Mouse (Mus musculus): ENCODE results near the gene Rpn1. TPM values are rescaled to one million over a fixed set of nuclear protein-coding genes. Genes with fewer than 3 reads are reported as not detected.

Gene Rpn1
- polyA plus RNA-seq, 1 experiment from 2014 or later: 302 TPM

DNA sequence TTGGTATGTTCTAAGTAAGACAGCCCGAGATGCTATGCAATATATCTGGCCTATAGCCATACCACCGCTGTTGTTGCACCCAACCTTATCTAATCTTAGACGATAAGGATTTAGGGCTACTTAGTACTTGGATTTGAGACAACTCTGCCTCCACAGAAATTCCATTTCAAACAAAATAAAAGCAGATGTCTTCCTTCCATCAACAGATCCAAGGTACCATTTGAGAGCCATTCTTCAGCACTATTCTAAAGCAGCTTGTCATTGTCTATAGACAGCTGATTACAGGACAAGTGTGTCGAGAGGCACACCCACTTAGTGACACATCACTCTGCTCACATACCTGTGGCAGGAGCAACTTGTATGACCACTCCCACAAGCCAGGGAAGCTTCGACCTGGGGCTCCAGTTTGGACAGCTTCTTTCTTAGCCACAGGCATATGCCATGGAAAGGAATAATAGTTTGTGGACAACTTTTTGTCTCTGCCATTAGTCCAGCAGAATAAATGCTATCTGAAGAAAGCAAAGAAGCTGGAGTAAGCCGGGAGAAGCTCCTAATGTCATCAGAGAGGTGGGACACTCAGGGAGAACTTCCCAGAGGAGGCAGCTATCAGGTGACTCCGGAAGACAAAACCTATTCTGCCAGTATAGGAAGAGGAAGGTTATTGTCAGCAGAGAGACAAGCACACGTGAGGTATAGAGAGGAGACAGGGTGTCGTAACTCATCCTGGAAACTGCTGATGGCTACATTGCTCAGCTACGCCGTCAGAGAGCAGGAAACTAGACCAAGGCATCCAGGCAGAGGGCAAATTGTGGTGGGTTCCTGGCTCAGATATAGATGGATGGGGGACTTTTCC, 30.8 kb upstream of the Rpn1 start:
- 77% methylated on average over 11 of the region's 11 CpGs for WGBS
- DNase-seq (ENCODE audit: low spot score): no peak
- H3K4me1 ChIP-seq: no peaks in the 10 kb centered on the region
- H3K27me3 ChIP-seq (replicated peaks; ENCODE audit: low read depth, poor library complexity, severe bottlenecking): peaks cover 27% of the 10 kb centered on the region
- no peak overlapping the region for H3K4me3 ChIP-seq
- H3K36me3 ChIP-seq (replicated peaks): no peaks in the 10 kb centered on the region
- no peak overlapping the region for H3K27ac ChIP-seq (replicated peaks)
- no peaks in the 10 kb centered on the region; the same call in 1 of the 2 replicates for H3K9me3 ChIP-seq

DNA sequence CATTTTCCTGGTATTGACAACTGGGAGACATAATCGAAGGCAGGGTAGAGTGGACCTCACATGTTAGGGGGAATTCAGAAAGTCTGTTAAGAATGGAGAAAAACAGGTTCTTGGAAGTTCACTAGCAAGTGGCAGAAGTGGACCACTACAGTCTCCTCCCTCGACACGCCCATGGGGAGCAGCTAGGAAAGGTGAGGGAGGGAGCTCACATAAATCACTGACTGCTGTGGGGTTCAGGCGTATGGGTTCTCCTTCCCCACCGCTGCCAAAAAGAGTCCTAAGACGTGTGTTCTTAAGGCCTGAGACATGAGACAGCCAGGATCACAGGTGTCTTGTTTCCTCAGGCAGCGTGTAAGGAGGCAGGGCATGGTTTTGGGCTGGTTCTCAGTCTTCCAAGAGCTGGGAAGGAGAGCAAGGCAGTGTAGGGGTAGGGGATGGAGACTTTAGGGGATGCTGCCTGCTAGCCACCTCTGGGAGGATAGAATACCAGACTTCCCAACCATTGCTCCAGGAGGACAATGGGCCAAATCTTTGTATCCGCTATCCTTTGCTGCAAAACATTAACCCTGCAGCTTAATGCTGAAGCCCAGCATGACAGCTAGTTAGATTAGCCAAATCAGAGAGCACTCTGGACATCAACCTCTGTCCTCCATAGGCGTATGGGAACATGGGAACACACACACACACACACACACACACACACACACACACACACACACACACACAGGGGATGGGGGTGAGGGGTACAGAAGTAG, 30.0 kb upstream of the Rpn1 start:
- H3K27ac ChIP-seq (replicated peaks): no peak overlapping the region
- DNase-seq (ENCODE audit: low spot score): no peak
- peaks cover 20% of the 10 kb centered on the region for H3K27me3 ChIP-seq (replicated peaks; ENCODE audit: low read depth, poor library complexity, severe bottlenecking)
- H3K4me3 ChIP-seq: no peak overlapping the region
- H3K9me3 ChIP-seq: no peaks in the 10 kb centered on the region; the same call in 1 of the 2 replicates
- WGBS: 64% methylated on average over 9 of the region's 9 CpGs
- H3K4me1 ChIP-seq: no peaks in the 10 kb centered on the region
- no peaks in the 10 kb centered on the region for H3K36me3 ChIP-seq (replicated peaks)

DNA sequence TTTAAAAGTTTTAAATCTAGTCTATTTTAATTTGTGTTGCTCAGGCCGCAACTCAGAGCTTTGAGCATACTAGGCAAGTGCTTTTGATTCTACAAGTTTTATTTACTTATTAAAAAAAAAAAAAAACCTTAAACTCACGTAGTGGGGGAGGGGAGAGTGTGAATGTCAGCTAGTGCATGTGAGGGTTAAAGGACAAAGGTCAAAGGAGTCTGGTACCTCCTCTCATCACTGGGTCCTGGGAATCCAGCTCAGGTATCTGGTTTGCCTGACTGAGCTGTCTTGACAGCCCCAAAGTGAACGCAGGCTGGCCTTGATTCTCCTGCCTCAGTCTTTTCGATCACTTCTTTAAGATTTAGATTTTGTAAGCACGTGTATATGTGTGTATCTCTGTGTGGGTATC, 28.6 kb upstream of the Rpn1 start:
- no peaks in the 10 kb centered on the region for H3K36me3 ChIP-seq (replicated peaks)
- H3K27me3 ChIP-seq (replicated peaks; ENCODE audit: low read depth, poor library complexity, severe bottlenecking): peaks cover 11% of the 10 kb centered on the region
- no peak for DNase-seq (ENCODE audit: low spot score)
- H3K4me1 ChIP-seq: no peaks in the 10 kb centered on the region
- no peaks in the 10 kb centered on the region; the same call in 1 of the 2 replicates for H3K9me3 ChIP-seq
- no peak overlapping the region for H3K27ac ChIP-seq (replicated peaks)
- 78% methylated on average over 5 of the region's 5 CpGs for WGBS
- no peak overlapping the region for H3K4me3 ChIP-seq

DNA sequence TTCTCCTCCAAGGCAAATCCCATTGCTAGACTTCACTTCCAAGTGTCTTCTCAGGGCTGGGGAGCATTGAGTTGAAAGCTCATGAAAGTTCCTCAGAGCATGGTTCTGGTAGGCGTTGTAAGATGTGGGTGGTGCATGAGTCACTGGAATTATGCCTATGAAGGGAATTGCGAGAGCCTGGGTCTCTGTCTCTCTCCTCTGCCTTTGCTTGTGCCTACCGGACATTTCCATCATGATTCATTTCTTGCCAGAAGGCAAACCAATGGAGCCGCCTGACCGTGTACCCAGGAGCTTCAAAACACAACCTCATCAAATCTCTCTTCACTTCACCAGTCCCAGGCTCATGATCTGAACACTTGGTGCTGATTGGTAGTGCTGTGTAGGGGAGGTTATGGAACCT, 27.4 kb upstream of the Rpn1 start:
- no peaks in the 10 kb centered on the region; the same call in 1 of the 2 replicates for H3K9me3 ChIP-seq
- H3K4me1 ChIP-seq: no peaks in the 10 kb centered on the region
- H3K36me3 ChIP-seq (replicated peaks): no peaks in the 10 kb centered on the region
- H3K4me3 ChIP-seq: no peak overlapping the region
- no peak overlapping the region for H3K27ac ChIP-seq (replicated peaks)
- WGBS: 87% methylated on average over 5 of the region's 5 CpGs
- DNase-seq (ENCODE audit: low spot score): no peak
- H3K27me3 ChIP-seq (replicated peaks; ENCODE audit: low read depth, poor library complexity, severe bottlenecking): peaks cover 7% of the 10 kb centered on the region

DNA sequence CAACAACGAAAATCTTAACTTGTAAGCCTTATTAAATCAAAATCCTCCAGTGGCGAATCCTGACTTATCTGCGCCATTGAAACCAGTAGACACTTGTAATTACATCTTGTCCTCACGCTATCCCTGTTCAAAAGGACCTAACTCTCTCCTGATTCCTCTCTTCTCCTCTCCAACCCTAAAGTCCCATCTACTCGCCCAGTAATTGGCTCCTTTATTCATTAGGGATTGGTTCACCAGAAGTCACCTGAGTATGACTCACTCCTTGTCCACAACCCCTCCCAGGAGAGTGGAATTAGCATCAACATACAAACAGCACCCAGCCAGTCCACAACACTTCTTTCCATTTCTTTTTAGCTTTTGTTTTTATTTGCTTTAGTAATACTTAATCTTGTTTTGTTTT, 24.4 kb upstream of the Rpn1 start:
- Histone ChIP-seq H3K36me3 (replicated peaks) (no peaks in the 10 kb centered on the region), H3K4me1 (no peaks in the 10 kb centered on the region), H3K27me3 (replicated peaks; ENCODE audit: low read depth, poor library complexity, severe bottlenecking) (no peaks in the 10 kb centered on the region), H3K9me3 (no peaks in the 10 kb centered on the region), H3K27ac (replicated peaks) (no peak overlapping the region), H3K4me3 (no peak overlapping the region)
- DNase-seq (ENCODE audit: low spot score): no peak
- 81% methylated on average over 5 of the region's 5 CpGs for WGBS

DNA sequence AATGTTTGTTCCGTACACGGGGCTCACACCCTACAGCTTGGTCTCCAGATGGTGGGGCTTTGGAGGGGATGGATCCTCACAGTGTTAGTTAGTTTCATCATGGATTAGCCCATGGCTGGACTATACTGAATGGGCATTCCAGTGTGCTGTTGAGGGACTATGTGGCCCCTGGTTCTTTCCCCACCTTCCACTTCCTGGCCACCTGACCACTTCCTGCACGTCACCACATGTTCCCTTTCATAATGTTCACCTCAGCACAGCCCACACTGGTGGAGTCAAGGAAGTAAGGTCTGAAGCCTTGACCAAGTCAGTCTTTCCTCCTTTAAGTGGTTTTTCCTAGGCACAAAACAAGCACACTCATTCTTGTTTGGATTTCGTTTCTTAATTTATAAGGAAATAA, 23.7 kb upstream of the Rpn1 start:
- 84% methylated on average over 4 of the region's 4 CpGs for WGBS
- Histone ChIP-seq H3K36me3 (replicated peaks) (no peaks in the 10 kb centered on the region), H3K9me3 (no peaks in the 10 kb centered on the region), H3K4me3 (no peak overlapping the region), H3K27me3 (replicated peaks; ENCODE audit: low read depth, poor library complexity, severe bottlenecking) (no peaks in the 10 kb centered on the region), H3K4me1 (no peaks in the 10 kb centered on the region), H3K27ac (replicated peaks) (no peak overlapping the region)
- no peak for DNase-seq (ENCODE audit: low spot score)

DNA sequence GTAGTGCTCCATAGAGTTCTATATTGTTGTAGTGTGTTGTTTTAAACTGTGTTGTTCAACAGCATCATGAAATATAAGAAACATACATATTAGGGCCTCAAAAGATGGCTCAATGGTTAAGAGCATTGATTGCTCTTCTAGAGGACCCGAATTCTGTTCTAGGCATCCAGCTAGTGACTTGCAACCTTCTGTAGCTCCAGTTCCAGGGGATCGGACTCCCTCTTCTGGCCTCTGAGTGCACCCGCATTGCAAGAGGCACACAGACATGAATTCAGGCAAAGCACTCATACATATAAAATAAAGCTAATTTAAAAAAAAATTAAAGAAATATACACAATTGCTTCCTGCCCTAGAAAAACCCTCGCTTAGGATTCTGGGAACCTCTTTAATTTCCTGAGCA, 22.9 kb upstream of the Rpn1 start:
- 81% methylated on average over 4 of the region's 4 CpGs for WGBS
- H3K27me3 ChIP-seq (replicated peaks; ENCODE audit: low read depth, poor library complexity, severe bottlenecking): no peaks in the 10 kb centered on the region

DNA sequence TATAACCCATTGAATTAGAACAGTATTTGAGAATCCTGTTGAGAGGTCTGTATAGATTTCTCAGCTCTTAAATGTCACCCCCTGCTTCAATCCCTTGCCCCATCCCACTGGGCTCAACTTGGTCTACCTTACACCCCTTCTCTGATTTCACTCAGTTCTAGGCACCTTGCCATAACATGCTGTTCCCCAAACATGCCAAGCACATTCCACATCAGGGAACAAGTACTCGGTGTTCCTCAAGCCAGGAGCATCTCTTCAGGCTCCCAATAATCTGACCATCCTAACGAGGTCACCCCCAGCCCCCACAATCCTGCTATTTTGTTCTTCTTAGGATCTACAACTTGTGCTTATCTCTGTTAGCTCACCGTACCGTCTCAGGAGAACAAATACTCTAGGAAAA, 21.9 kb upstream of the Rpn1 start:
- H3K27ac ChIP-seq (replicated peaks): no peak overlapping the region
- no peak for DNase-seq (ENCODE audit: low spot score)
- no peaks in the 10 kb centered on the region for H3K4me1 ChIP-seq
- WGBS: 86% methylated on average over 4 of the region's 4 CpGs
- H3K36me3 ChIP-seq (replicated peaks): no peaks in the 10 kb centered on the region
- H3K27me3 ChIP-seq (replicated peaks; ENCODE audit: low read depth, poor library complexity, severe bottlenecking): no peaks in the 10 kb centered on the region
- no peaks in the 10 kb centered on the region for H3K9me3 ChIP-seq
- no peak overlapping the region for H3K4me3 ChIP-seq

More for the DNA sequence above, 22.9 kb upstream of the Rpn1 start:
- H3K9me3 ChIP-seq: no peaks in the 10 kb centered on the region
- no peak overlapping the region for H3K27ac ChIP-seq (replicated peaks)
- no peak for DNase-seq (ENCODE audit: low spot score)
- H3K4me1 ChIP-seq: no peaks in the 10 kb centered on the region
- H3K4me3 ChIP-seq: no peak overlapping the region
- H3K36me3 ChIP-seq (replicated peaks): no peaks in the 10 kb centered on the region

DNA sequence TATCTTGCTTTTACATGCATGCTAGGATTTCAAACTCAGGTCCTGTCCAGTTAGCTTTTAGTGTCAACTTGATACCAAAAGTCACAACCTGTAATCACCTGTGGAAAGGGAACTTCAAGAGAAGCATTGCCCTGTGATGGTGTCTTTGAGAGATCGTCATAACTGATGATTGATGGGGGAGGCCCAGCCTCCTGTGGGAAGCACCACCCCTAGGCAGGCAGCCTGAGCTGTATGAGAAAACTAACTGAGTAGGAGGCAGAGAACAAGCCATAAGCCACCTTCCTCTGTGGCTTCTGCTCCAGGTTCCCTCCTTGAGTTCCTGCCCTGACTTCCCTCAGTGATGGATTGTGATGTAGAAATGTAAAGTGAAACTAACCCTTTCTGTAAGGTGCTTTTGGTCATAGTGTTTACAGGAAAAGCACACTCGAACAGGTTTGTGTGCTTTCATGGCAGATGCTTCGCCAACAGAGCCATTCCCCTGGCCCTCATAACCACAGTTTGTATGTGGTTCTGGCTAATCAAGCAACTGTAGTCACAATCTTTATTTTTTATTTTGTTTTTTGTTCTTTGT, 20.1 kb upstream of the Rpn1 start:
- H3K4me3 ChIP-seq: no peak overlapping the region
- H3K9me3 ChIP-seq: no peaks in the 10 kb centered on the region
- H3K27ac ChIP-seq (replicated peaks): no peak overlapping the region
- no peaks in the 10 kb centered on the region for H3K36me3 ChIP-seq (replicated peaks)
- H3K27me3 ChIP-seq (replicated peaks; ENCODE audit: low read depth, poor library complexity, severe bottlenecking): no peaks in the 10 kb centered on the region
- WGBS: 87% methylated on average over 3 of the region's 3 CpGs
- H3K4me1 ChIP-seq: no peaks in the 10 kb centered on the region
- DNase-seq (ENCODE audit: low spot score): no peak

DNA sequence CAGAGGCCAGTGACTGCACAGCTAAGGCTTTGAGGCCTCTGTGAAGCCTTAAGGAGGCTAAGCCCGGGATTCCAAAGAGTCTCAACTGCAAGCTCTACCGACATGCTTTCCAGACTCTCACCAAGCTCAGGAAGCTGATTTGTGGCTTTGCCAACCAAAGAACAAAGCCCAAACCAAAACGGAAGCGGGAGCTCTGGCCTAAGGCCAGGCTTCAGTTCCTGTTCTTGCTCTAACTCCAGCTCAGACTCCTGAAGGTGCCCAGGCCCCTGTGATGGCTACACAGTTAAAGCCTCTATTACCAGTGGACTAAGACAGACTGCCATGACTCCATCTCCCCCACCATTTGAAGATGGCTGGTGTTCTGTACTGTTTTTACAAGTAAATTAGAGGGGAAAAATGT, 19.2 kb upstream of the Rpn1 start:
- H3K4me1 ChIP-seq: no peaks in the 10 kb centered on the region
- H3K9me3 ChIP-seq: no peaks in the 10 kb centered on the region
- H3K27me3 ChIP-seq (replicated peaks; ENCODE audit: low read depth, poor library complexity, severe bottlenecking): peaks cover 3% of the 10 kb centered on the region; the same call in 1 of the 2 replicates
- H3K27ac ChIP-seq (replicated peaks): no peak overlapping the region
- no peak for DNase-seq (ENCODE audit: low spot score)
- 58% methylated on average over 4 of the region's 4 CpGs for WGBS
- H3K36me3 ChIP-seq (replicated peaks): no peaks in the 10 kb centered on the region
- H3K4me3 ChIP-seq: no peak overlapping the region

DNA sequence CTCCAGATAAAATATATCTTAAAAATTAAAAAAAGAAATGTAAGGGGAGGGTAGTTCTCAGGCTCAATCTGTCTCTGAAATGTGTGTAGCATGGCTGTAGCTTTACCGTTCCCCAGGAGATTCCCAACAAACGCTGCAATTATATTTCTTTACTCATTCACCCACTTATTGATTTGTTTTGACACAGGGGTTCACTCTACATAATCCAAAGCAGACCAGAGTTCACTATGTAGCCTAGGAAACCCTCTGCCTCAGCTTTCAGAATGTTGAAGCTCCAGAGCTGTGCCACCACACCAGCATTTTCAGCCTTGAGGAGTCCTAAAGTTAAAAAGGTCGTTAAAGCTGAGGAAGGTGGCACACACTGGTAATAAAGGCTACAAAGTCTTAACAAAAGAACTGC, 18.3 kb upstream of the Rpn1 start:
- no peak overlapping the region for H3K27ac ChIP-seq (replicated peaks)
- WGBS: 65% methylated on average over 3 of the region's 3 CpGs

DNA sequence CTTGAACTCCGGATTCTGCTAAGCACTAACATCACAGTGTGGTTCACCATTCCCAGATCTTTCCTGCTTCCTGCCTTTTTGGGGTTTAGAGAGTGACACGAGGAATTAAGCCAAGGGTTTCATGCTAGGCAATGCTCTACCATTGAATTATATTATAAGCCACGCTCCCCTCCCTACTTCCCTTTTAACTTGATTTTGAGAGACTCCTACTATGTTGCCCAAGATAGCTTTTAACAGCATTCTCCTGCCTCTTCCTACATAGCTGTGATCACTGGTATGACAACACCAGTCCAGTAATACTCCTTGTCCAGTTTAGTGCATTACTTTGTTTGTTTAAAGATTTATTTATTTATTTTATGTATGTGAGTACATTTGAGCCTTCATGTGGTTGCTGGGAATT, 16.6 kb upstream of the Rpn1 start:
- H3K9me3 ChIP-seq: no peaks in the 10 kb centered on the region
- DNase-seq (ENCODE audit: low spot score): no peak
- no peak overlapping the region for H3K4me3 ChIP-seq
- H3K27me3 ChIP-seq (replicated peaks; ENCODE audit: low read depth, poor library complexity, severe bottlenecking): peaks cover 5% of the 10 kb centered on the region; the same call in 1 of the 2 replicates
- WGBS: 61% methylated on average over 3 of the region's 3 CpGs
- no peaks in the 10 kb centered on the region for H3K36me3 ChIP-seq (replicated peaks)
- no peaks in the 10 kb centered on the region for H3K4me1 ChIP-seq
- no peak overlapping the region for H3K27ac ChIP-seq (replicated peaks)

More for the DNA sequence above, 18.3 kb upstream of the Rpn1 start:
- H3K27me3 ChIP-seq (replicated peaks; ENCODE audit: low read depth, poor library complexity, severe bottlenecking): peaks cover 5% of the 10 kb centered on the region; the same call in 1 of the 2 replicates
- H3K4me3 ChIP-seq: no peak overlapping the region
- no peaks in the 10 kb centered on the region for H3K36me3 ChIP-seq (replicated peaks)
- H3K9me3 ChIP-seq: no peaks in the 10 kb centered on the region
- no peaks in the 10 kb centered on the region for H3K4me1 ChIP-seq
- DNase-seq (ENCODE audit: low spot score): no peak
